Mouse (Mus musculus) heart, postnatal 0 days (tissue): Measurements from ENCODE around the gene Ttll6. TPM values are rescaled to one million over a fixed set of nuclear protein-coding genes. Genes with fewer than 3 reads are reported as not detected.

Experiments used
- ATAC-seq: fragments of 200-750 bp; cut with Nextera tagmentation; 2 replicates; pipeline ENCODE4 v1.8.0; 2017; ENCODE audit warnings: low read depth, moderate number of reproducible peaks, moderate library complexity; ENCODE audit not compliant: insufficient read depth
- DNase-seq: peaks from one replicate; pipeline ENCODE4 v3.0.0-alpha.2; 2016; ENCODE audit warnings: low spot score
- H3K27ac ChIP-seq: fragments of 300-500 bp; sonication (generic); 2 replicates; pipeline ENCODE4 v1.5.1; 2014; ENCODE audit warnings: low read depth, mild to moderate bottlenecking
- H3K27me3 ChIP-seq: fragments of 300-500 bp; sonication (generic); 2 replicates; pipeline ENCODE4 v1.6.1; 2014; ENCODE audit warnings: low read length, mixed read lengths; ENCODE audit not compliant: control insufficient read depth, insufficient read depth
- H3K36me3 ChIP-seq: fragments of 300-500 bp; sonication (generic); replicated peaks from 2 replicates; pipeline ENCODE4 v1.6.1; 2014; ENCODE audit warnings: low read length, mixed read lengths; ENCODE audit not compliant: control insufficient read depth, insufficient read depth
- H3K4me1 ChIP-seq: fragments of 300-500 bp; sonication (generic); 2 replicates; pipeline ENCODE4 v1.6.1; 2014; ENCODE audit warnings: antibody characterized with exemption; ENCODE audit not compliant: control insufficient read depth, insufficient read depth
- H3K4me2 ChIP-seq: fragments of 300-500 bp; sonication (generic); 2 replicates; pipeline ENCODE4 v1.6.1; 2014; ENCODE audit warnings: low read depth, mild to moderate bottlenecking, low read length, moderate library complexity
- H3K4me3 ChIP-seq: fragments of 300-500 bp; sonication (generic); 2 replicates; pipeline ENCODE4 v1.5.1; 2014; ENCODE audit warnings: low read depth, low read length
- H3K9ac ChIP-seq: fragments of 300-500 bp; sonication (generic); replicated peaks from 2 replicates; pipeline ENCODE4 v1.6.1; 2014; ENCODE audit warnings: low read depth, low read length, mixed read lengths
- H3K9me3 ChIP-seq: fragments of 300-500 bp; sonication (generic); replicated peaks from 2 replicates; pipeline ENCODE4 v1.6.1; 2016; ENCODE audit warnings: low read length; ENCODE audit not compliant: control insufficient read depth
- CTCF ChIP-seq: IDR thresholded peaks from 2 replicates; pipeline ENCODE4 v1.5.1; 2016; ENCODE audit warnings: antibody characterized with exemption, control low read depth, low read depth
- EP300 ChIP-seq: IDR thresholded peaks from 2 replicates; pipeline ENCODE4 v1.6.1; 2016; ENCODE audit warnings: antibody characterized with exemption, low read depth
- WGBS: fragments of 180-500 bp; shearing (Covaris S2); extraction: QIAGEN DNeasy Blood & Tissue Kit; methylation state at CpG from one replicate; pipeline ENCODE4 v1.1.7; 2014; 5-methylcytosine and 5-hydroxymethylcytosine counted together
- polyA plus RNA-seq: library from polyadenylated mRNA; unstranded; fragments of >200 nt; fragmentation: Nextera tagmentation; extraction: Ambion mirVana; gene quantifications from 2 replicates; pipeline ENCODE4 v1.2.1, GENCODE M21; 2015
- total RNA-seq: library from RNA; depleted of rRNA; stranded (reverse); fragments of >200 nt; gene quantifications from 2 replicates; pipeline ENCODE4 v1.2.3, GENCODE M21; 2014; ENCODE audit warnings: low replicate concordance

The Ttll6 gene
- total and polyA plus RNA-seq, 2 experiments from 2014 or later = not detected

DNA sequence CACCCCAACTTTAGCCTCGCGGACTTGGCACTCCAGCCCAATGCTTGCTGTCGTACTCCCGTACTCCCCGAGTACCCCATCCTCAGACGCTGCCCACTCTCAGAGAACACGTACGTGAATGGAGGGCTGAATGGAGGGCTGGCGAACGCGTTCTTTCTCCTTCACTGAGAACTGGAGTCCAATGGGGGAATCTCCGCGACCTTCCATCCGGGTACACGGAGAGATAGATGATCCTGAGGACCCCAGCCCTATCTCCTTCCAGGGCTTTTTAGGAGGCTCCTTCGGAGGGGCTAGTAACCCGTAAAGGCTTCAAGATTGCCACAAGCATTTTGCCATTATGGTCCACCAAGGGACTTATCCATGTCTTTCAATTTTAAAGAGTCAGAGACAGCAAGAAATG, 41.9 kb downstream of the Ttll6 start:
- H3K27ac ChIP-seq = no peak overlapping the region
- no peak for DNase-seq
- no peak overlapping the region for H3K4me2 ChIP-seq
- no peak for ATAC-seq
- H3K4me1 ChIP-seq = no peaks in the 10 kb centered on the region
- H3K4me3 ChIP-seq = no peak overlapping the region
- H3K27me3 ChIP-seq = peaks cover 100% of the 10 kb centered on the region
- WGBS = under 1% methylated on average over 17 of the region's 17 CpGs
- no peak for TF ChIP-seq EP300
- H3K9me3 ChIP-seq = no peaks in the 10 kb centered on the region
- no peaks in the 10 kb centered on the region for H3K36me3 ChIP-seq
- no peak overlapping the region for H3K9ac ChIP-seq

DNA sequence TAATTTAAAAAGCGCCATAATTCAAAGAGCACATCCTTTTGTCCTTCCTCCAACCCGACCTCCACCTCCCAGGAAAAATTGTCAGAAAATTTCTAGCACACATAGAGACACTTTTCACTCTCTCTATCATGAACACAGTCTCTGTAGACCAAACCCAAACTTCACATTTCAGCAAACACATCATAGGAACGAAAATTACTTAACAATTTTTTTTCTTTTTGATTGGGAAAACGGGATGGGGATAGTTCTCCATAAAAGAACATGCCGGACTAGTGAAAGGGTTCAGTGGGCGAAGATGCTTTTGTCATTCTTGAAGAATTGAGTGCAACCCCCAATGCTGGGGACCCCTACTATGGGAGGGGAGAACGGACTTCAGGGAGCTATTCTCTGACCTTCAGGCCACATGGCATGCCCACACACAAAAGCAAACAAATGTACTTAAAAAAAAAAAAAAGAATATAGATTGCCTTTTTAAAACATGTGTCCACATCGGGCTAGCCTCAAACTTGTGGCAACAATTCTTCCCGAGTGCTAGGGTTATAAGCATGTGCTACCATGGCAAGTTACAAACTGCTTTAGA, 42.5 kb downstream of the Ttll6 start:
- Histone ChIP-seq H3K4me2 (no peak overlapping the region), H3K36me3 (no peaks in the 10 kb centered on the region), H3K9ac (no peak overlapping the region), H3K27ac (no peak overlapping the region), H3K27me3 (peaks cover 100% of the 10 kb centered on the region), H3K4me1 (no peaks in the 10 kb centered on the region), H3K4me3 (no peak overlapping the region), H3K9me3 (no peaks in the 10 kb centered on the region)
- WGBS = 4% methylated on average over 9 of the region's 9 CpGs
- no peak for DNase-seq
- no peak for ATAC-seq
- TF ChIP-seq EP300 = no peak
- TF ChIP-seq CTCF = no peak

DNA sequence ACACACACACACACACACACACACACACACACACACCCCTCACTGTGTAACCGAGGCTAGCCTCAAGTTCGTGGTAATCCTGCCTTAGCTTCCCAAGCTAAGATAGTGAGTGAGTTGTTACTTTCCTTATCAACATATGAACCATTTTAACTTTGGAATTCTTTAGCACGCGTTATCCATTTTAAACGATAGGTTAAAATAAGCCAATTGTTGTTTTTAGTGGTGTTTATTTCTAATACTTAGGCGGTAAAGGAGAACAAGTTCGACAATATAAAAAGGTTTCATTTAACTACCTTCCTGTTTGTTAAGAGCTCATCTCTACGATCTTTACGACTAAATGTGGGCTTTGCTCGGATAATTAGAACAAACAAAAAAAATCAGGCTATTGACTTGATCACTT, 43.3 kb downstream of the Ttll6 start:
- Histone ChIP-seq H3K36me3 (no peaks in the 10 kb centered on the region), H3K9me3 (no peaks in the 10 kb centered on the region), H3K4me2 (no peak overlapping the region), H3K4me1 (no peaks in the 10 kb centered on the region), H3K4me3 (no peak overlapping the region), H3K27me3 (peaks cover 100% of the 10 kb centered on the region), H3K27ac (no peak overlapping the region), H3K9ac (no peak overlapping the region)
- WGBS = 3% methylated on average over 10 of the region's 10 CpGs
- TF ChIP-seq EP300 = no peak
- no peak for TF ChIP-seq CTCF
- ATAC-seq = no peak
- no peak for DNase-seq

DNA sequence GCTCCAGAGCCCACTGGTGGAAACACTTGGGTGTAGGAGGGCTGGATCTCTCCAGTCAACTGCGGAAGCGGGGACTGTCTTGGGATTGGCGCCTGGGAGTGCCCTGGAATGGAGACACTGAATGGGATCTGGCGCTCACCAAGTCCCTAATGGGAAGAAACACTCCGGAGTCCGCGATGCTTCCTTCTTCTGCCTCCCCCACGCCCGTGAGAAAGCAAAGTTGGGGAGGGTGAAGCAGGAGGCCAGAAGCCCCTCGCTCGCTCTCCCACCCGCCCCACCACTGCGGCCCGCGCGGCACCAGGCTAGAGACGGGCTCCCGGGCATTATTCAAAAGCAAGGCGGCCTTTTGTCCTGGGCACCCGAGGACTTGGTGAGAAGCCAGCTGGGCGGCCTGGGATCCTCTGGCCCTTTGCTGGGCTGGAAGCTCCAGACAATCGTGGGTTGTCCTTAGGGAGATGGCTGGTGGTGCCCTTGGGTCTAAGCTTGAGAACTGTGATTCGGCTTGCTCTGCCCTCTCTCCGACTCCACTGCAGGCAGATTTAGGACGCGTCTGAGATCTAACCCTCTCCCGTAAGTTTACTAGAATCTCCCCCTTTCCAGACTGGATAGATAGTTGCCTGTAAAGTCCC, 44.1 kb downstream of the Ttll6 start:
- ATAC-seq = no peak

DNA sequence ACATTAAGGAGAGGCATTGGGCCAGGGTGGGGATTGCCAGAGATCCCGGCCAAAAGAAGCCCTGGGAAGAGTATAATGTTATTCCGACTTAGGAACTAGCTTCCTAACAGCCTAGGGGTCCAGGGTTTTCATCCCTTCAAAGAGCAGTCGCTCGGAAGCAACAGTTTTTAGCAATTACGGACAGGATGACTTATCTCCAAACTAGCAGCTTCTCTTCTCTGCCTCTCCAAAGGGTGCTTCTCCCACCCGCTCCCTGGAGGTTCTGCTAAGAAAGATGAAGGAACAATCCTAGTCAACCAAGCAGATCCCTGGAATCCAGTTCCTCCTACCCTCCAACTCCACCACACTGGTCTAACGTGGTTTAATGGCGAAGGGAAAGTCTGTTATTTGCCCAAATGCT, 44.8 kb downstream of the Ttll6 start:
- H3K27ac ChIP-seq = no peak overlapping the region
- H3K36me3 ChIP-seq = no peaks in the 10 kb centered on the region
- H3K4me3 ChIP-seq = no peak overlapping the region
- 5% methylated on average over 8 of the region's 8 CpGs for WGBS
- peaks cover 100% of the 10 kb centered on the region for H3K27me3 ChIP-seq
- H3K4me1 ChIP-seq = no peaks in the 10 kb centered on the region
- peaks cover 6% of the 10 kb centered on the region for H3K9me3 ChIP-seq
- TF ChIP-seq EP300 = no peak
- no peak for TF ChIP-seq CTCF
- ATAC-seq (no peak), DNase-seq (no peak)
- no peak overlapping the region for H3K9ac ChIP-seq
- H3K4me2 ChIP-seq = no peak overlapping the region

More for the DNA sequence above, 44.1 kb downstream of the Ttll6 start:
- Histone ChIP-seq H3K4me1 (no peaks in the 10 kb centered on the region), H3K4me2 (no peak overlapping the region), H3K9ac (no peak overlapping the region), H3K4me3 (no peak overlapping the region), H3K36me3 (no peaks in the 10 kb centered on the region), H3K27ac (no peak overlapping the region), H3K9me3 (peaks cover 3% of the 10 kb centered on the region), H3K27me3 (peaks cover 100% of the 10 kb centered on the region)
- no peak for TF ChIP-seq CTCF
- no peak for TF ChIP-seq EP300
- no peak for DNase-seq
- 1% methylated on average over 26 of the region's 27 CpGs for WGBS
